Mouse (Mus musculus): ENCODE measurements around the gene Col25a1.
A peak's percentile ranks its signal among the peaks of the same experiment; 100 is the strongest.

Col25a1 gene

DNA sequence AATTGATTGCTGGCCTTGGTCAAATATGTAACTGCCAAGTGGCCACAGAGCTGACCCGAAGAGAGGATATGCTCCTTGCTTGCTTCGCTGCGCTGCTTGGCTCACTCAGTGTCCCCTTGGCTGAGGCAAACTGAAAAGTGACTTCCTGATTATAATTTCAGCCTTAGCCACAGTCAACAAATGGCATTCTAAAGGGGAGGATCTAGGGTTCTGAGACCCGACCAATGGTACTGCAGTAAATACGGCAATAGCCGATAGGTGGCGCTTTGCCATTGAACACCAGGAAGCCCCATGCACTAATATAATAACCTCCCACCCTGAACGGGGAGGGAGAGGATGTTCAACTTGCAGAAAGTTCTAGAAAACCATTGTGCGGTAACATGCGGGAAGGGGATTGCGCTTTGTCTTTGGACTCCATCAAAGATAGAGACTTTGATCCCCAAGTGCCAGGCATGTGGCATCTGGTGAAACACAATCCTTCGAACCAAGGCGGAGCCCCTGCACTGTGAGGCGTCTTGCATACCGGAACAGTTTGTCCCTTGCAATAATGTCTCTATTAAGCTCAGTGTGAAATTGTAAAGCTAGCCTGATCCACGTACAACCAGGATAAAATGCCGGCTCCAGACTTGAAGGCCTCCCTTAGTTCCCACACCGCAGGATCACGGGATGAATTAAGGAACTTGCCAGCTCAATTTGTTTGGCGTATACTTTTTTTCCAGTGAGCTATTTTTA, 363.5 kb downstream of the Col25a1 start:
- peak; percentile 74 for DNase-seq

DNA sequence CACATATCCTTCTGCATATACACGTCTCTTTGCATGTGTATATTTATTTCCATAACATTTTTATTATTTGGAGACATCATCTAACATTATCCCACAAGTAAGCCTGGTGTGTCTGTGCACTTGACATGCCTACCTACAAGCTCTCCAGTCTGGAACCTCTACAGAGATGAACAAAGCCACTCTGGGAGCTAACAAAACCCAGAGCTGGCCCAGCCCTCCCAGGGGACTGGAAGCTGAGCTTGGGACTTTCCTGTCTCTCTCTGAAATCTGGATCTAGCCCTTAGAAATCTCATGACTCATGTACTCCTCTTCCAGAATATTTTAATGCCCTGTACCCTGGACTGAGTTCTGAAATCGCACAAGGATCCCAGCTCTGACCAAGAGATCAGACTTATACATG, 365.7 kb downstream of the Col25a1 start:
- DNase-seq: no peak

DNA sequence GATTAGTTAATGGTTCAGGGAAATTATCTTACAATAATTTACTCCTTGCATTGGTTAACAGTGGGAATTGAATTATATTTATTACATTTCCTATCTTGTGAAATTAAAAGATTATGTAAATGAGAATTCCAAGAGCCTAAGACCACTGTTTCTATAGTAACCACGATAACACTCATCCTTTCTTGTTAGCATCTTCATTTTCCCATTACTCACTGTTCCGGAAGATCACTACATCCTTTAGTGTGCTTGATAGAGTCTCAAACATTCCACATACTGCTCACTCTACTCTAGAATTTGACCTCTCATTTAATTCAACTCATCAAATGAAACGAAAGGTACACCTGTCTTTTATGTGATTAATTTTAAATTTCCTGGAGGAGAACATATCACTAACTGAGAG, 370.4 kb downstream of the Col25a1 start:
- no peak for DNase-seq

DNA sequence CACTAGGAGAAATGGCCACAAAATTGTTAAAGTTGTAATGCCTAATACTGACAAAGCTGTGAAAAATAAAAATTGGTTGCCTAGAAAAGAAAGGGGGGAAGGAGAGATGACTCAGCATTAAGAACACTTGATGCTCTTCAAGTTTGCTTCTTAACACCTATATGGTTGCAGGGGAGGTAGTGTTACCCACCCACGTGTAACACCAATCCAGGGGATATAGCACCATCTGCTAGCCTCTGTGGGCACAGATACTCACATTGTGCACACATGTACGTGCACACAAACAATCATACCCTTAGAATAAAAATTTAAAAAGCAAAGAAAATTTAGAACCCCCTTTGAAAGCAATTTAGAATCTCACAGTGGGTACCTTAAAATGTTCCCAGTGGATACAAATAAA, 377.0 kb downstream of the Col25a1 start:
- DNase-seq: no peak

DNA sequence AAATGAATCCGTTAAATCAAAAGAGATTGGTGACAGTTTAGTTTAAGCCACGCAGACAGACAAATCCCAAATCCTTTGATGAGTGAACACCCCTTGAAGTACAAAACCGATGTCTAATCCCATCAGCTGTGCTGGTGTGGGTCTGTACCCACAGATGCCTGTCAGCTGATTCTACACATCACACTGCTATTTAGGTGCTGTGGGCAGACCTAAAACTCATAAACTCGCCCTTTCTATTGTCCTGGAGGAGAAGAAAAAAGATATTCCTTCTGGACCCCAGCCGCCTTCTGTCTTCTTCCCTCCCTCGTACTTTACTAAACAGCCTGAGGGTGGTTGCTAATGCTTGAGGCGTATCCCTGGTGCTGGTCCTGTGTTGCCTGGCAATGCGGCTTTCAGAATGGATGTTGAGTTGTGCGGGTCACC, 387.2 kb downstream of the Col25a1 start:
- no peak for DNase-seq

DNA sequence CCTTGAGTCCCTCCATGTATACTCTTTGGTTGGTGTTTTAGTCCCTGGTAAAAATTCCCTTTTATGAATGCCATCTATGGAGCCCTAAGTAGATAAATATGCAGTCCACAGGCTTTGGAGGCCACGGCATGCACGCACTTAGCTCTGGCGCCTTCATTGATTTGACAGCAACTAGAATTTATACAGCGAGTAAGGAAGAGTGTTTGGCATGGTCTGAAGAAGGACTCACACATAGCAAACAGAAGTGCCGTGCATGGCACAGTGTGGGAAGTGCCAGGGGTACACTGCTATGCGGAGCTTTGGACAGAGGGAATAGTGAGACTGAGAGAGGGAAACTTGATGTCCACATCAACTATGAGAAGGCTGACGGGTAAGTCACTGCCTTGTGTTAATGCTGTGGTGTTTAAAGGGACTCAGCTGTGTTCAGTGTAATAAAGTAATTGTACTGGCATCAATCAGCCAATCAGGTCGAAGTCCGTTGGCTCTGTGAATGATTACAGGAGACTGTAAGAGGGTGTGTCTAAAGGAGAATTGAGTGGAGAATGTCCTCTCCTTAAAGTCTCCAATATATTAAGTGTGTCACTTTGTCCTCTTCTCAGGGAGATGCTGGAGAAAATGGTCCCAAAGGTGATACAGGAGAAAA, 390.7 kb downstream of the Col25a1 start:
- DNase-seq: no peak

DNA sequence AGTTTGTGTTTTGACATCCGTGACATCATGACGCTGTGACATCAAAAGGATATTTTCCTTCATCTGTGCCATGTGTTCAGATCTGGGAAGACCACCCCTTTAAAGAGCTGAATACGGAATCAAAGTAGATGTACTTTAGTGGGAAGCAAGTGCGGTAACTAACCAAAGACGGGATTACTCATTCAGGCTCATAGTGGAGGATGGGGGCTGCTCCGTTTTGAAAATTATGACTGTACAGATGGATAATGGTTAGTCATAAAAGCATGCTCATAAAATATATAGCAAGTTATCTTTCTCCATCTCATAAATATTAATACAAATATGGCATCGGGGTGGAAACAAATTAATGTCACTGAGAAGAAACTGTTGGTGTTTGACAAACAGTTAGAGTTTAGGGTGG, 391.7 kb downstream of the Col25a1 start:
- no peak for DNase-seq

DNA sequence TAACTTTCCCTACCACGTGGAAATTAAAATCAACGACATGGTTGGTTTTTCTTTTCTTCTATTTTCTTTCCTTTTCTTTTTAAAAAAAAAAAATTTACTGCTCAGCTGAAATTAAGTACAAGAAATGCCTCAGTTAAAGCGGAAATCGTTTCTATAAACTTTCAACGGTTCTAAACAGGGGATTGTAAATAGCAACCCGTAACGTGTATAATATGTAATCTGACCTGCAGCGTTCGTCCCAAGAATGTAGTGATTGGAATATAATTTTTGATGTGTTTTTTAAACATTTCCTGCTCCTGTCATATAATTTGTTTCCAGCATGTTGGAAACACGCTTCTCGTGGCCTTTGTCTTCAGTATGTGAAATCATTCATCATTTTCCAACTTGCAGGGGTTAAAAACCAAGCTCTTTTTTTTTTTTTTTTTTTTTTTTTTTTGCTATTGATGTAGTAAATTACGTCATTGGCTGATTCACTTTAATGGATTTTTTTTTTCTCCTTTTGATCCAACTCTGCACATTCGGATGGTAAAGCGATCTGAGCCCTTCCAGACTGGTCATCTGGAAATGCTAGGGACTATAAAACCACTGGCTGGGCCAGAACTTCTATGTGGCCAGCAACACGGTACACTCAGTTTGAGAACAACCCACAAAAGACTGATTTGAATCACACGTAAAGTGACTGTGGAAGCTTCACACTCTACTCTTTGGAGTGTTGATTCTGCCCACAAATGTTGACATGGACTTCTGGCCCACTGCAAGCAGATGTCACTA, 393.3 kb downstream of the Col25a1 start:
- no peak for DNase-seq

DNA sequence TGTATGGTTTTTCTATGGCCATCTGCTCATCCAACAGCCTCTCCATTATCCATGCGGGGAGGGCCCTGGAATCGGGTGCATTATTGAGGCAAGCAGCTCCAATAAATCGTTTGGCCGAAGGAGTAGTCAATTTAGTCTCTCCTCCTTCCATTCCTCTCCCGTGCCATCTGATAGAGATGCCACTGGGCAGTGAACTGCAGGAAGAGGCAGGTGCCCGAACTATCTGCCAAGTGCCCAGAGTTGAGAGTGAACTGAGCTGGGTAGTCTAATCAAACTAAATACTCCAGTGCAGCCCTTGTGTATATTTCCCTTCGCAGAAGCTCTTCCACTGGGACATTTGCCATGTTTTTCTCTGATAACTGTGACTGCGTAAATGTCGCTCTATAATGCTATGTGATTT, 403.7 kb downstream of the Col25a1 start:
- peak; percentile 0 for DNase-seq

DNA sequence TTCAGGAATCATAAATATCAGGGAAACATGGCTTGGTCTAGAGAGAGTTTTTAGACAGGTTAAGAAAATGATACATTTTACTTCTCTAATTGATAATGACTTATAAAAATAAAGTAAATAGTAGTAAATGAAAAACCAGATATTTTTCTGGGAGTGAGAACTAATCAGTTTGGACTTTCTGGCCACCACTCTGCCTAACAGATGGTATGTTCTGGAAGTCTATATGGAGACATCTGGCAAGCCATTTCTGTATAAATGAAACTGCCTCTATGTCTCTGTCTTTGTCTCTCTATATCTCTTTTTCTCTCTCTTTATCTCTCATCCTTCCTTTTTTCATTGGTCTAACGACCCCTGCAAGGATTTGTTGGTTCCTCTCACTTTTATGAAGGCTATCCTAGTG, 410.2 kb downstream of the Col25a1 start:
- DNase-seq: no peak

DNA sequence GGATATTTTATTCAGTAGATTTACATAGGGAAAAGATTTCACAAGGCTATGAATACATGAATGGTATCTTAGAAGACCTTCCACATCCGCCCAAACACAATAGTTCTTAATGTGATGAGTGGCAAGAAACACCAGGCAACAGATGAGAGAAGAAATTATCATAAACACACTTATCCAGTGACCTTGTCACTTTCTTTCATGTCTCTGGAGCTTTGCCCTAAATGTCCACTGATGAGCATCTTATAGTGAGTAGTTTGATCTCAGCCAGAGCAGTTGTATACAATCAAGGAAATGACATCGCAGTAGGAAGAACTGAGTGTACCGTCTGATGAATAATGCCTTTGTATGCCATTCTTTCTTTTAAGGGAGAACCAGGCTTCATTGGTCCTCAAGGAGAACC, 414.7 kb downstream of the Col25a1 start:
- no peak for DNase-seq

DNA sequence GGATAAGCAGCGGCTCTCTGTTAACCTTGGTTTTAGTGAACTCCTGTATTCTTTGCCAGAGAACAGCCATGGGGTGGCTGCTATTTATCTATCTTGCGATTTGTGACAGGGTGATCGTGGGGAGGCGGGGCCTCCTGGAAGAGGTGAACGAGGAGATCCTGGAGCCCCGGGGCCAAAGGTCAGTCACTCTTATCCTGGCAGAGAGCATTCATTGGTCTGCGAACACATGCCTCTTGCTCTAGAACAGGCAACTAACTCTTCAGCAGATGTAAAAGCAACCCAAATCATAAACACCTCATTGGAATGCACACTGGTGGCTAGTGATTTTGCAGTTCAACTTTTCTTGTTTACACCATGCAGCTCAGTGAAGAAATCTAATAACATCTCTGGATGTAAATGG, 417.8 kb downstream of the Col25a1 start:
- no peak for DNase-seq

DNA sequence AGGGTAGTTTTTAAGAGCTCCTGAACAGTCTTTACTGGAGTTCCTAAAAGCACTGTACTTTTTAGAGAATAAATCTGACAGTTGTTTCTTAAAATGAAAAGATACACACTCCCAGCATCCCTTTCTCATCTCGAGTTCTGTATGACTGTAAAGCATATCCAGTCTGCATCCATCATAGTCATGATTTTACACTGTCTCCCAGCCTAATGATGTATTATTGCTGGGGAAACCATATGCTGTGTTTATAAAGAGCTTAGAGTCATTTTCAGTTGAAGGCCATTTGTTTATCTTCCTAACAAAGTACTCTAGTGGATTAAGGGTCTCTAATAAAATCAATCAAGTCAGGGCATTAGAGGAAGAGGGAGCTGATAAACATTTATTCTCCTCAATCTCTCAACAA, 425.0 kb downstream of the Col25a1 start:
- DNase-seq: no peak

DNA sequence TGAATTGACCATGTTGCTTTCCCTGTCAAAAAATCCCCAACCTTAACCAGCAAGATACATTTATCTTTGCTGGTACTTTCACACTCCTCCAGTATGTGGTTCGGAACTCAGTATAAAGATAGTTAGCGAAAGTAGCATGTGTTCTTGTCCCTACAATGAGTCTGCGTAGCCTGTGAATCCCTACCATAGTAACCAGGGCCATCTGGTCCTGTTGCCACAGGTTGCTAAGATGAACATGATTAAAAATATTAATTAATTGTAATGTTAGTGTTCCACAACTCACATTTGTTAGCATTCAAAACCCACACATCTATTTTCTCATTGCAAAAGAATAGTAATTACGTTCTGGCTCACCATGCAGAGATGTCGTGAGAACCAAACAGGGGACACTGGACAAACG, 434.3 kb downstream of the Col25a1 start:
- DNase-seq: no peak

DNA sequence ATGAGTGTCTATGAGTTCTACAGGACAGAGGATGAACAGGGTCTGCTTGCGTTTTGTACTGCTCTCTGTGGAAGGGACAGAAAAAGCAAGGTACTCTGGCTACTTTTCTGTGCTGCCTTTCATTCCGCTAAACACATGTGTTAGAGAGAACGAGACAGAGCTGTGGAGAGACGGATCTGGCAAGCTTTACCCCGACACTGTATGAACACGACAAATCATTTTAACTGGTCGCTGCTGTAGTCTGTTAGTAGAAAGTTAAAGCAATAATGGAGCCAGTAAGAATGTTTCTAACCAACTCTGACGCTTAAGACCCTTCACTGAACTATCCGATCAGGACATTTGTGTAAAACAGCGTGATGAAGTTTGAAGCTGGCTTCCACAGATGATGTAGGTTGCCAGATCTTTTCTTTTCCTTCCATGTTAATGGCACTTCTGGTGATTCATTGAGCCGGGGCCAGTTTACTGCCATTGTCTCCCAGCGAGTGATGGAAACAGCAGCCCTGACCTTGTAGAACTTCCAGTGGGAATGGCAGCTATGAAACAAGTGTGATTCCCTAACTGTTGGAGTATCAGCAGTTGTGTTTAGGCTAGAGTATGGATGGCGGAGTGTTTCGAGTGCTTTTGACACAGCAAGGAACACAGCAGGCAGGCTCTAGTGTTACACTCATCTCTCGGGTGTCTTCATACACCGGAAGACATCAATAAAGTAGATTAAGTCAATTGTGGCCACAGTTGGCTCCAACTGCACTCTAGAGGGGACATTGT, 437.2 kb downstream of the Col25a1 start:
- no peak for DNase-seq

DNA sequence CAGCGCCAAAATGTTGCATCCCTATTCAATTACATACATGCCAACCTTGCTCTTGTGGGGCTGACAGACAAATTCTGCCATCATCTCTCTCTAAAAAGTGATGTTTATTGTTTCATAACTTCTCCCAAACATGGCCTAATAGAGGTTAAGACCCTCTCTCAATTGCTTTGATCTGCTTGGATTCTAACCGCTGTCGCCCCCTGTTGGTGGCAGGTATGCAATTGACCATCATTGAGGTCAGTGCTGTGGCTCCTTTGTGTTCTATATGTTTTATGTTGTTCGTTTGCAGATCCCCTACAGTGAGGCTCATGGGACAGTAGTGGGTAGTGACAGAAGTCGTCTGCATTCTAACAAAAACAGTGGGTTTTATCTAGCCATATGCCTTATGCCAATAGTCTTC, 441.9 kb downstream of the Col25a1 start:
- no peak for DNase-seq

DNA sequence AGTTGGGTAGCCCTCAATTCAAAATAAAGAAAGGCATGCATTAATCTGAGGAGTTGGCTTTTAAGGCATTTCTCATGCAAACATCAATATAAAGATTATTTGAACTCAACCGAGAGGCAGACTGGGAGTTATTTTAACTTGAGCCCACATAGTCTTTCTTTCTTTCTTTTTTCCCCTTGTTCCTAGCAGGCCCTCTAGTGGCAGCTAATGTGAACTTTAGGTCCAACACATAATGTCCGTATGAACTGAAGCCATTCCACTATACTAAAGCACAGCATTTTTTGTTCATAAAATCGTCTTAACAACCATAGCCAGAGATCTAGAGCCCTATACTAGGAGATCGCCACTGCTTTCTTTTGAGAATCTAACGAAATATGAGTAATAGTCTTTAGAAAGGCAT, 443.4 kb downstream of the Col25a1 start:
- DNase-seq: peak; percentile 62

DNA sequence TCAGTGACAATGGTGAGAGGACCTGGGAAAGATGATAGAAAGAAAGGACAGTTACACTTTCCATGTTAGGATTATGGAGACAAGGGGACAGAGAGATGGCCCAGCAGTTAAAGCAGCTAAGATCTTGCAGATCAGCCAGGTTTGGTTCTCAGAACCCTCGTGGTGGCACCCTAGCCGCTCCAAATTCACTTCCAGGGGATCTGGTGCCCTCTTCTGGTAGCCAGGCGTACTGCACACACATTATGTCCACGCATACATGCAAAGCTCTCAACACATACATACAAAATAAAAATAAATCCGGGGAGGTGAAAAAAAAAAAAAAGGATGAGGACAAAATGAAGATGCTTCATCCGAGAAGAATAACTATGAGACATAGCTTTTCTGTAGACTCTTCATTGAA, 445.4 kb downstream of the Col25a1 start:
- peak; percentile 10 for DNase-seq

DNA sequence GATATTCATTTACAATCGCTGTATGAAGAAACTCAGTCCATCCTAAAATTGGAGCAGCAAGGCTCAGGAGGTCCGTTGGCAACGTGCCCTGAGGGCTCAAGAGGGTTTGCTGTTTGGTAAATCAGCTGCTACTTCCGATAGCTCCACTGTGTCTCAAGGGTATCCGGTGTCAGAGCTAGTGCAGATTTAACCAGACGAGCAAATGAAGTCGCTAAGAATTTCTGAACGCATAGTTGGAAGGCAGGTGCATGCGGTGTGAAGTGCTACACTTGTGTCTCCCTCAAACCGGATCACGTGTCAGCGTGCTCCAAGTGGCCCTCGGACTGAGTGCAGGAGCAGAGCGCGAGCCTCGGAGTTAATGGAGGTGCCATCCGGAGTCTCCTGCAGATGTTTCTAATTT, 448.2 kb downstream of the Col25a1 start:
- DNase-seq: peak; percentile 22

DNA sequence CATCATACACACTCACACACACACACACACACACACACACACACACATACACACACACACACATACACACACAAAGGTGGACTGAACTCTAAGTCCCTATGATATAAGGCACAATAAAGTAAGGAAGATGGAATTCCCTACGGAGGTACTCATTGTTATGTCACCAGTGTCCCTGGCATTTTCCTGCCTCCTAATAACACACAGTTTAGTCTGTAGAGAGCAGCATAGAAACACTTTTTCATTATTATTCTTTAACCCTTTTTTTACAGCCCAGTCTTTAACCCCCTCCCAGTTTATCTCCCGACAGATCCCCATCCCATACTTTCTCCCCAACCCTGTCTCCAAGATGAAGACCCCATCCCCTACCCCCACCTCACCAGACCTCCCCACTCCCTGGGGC, 450.3 kb downstream of the Col25a1 start:
- no peak for DNase-seq

DNA sequence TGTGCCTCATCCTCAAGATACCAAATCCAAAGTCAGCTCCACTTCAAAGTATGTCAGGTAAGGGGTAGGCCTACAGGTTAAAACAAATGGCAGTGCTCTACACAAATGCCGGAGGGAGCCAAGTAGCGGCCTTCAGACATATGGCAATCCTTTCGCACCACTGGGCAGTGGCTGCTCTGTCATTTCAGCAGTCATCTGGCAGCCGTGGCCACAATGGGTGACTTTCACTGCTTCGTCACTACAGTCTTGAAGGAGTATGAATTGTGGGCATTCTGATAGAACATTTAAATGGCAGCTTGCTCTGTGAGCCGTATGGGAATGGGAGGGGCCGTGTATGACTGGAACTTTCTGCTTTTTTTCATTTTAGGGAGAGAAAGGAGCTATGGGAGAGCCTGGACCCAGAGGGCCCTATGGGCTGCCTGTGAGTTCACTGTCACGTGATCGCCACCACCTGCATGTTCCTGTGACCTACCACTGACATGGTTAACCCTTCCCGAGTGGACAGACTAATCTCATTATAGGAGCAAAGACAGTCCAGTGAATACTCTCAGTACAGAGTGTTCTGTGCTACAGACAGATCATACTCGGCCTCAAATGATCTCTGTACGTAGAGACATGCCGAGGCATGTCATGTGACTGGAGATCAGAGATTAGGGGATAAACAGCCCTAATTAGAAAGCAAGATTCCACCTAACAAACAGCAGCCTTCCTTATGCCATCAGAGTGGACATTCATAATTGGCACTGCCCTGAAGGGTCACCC, 451.8 kb downstream of the Col25a1 start:
- DNase-seq: no peak

DNA sequence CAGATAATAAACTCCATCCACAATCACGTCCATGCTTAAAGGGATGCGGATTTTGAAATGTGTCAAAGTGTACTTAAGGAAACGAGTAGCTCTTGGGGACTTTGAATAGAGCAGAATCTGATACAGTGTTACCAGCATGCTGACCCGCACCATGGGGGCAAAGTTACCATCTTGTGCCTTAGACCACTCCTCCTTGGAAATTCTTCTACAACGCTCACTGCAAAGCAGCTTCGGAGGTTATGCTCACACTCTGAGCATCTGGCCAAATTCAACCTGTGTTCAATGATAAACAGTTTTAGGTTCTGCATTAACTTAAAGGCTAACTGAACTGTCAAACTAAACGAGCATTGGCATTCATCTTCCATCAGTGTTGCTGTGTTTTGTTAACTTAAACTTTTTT, 452.7 kb downstream of the Col25a1 start:
- DNase-seq: no peak

DNA sequence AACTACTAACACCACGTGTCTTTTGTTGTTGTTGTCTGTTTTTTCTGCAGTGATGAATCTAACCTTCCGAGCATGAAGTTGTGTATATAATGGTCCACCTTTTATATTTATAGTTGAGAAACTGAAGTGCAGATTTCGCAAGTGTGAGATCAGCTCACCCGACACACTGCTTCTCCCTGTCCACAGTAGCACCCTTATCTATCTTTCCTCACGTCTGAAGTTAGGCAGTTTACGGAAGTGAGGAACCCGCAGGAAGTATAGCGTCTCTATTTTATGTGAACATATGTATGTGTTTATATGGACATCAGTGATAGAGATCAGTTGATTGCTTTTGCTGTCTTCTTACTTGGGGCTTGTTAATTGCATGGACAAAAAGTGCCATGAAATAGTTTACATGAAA, 463.7 kb downstream of the Col25a1 start:
- no peak for DNase-seq

Data from lung, postnatal 36 days (tissue).